Mouse (Mus musculus) adrenal gland (tissue): ENCODE results near the gene Ifi35.
"Not testable (repeated sequence)": the region's sequence is repeated elsewhere in the genome, so short reads cannot be mapped to it uniquely, and the experiment has no call there.

Experiments used
- intact Hi-C: fragments of 180-260 bp; cut with DNase I; formaldehyde crosslinking; loops from one replicate; pipeline ENCODE4 v1.15.1; 2025

Gene Ifi35

DNA sequence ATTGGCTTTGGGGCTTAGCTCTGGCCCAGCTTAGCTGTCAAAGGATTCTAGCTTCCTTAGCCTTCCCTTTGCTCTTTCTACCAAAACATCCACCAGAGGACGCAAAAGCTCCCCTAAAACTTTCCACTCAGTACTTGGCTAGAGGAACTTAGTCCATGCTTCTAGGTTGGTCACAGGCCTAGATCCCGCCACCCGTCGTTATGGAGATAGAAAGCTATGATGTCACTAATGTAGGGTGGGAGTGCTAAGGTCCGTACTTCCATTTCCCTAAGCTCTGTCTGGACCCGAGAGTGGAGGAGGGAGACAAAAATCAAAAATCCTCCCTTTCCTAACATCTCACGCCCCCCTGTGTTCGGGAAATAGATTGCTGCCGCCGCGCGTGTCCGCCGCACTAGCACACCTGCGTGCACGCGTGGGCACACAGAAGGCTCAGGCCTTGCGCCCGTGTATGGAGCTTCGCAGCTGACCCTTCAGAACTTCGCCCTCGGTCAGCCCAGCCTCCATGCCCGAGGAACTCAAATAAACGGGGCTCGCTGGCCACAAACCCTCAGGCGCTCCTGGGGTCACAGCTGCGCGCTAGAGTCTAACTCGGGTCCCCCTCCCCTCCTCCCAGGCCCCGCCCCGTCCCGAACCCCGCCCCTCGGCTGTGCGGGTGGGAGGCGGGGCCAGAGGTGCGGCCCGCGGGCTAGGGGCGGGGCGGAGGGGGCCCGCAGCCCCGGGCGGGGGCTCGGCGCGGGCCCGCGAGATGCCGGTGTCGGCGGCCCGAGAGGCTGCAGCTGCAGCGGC is 19.5 kb downstream of the Ifi35 start:
- intact Hi-C loops: loop anchor here (5.0 kb wide), 1 partner anchor 80 kb away; no protein-coding TSS in a partner anchor

DNA sequence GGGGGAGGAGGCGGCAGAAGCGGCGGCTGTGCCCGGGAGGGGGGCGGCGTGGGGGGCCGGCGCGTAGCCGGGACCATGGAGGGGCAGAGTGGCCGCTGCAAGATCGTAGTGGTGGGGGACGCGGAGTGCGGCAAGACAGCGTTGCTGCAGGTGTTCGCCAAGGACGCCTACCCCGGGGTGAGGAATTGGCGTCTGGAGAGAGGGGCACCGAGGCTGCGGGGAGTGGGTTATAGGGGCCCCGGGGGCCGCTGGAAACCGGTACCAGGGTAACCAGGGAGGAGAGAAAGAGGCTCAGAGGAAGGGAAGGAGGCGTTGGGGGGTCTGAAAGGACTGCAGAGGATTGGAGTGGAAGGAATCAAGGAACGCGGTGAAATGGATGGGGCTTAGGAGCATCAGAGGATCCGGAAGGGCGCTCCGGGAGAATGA is 20.1 kb downstream of the Ifi35 start:
- intact Hi-C loops: loop anchor here (5.0 kb wide), 1 partner anchor 79 kb away; no protein-coding TSS in a partner anchor

DNA sequence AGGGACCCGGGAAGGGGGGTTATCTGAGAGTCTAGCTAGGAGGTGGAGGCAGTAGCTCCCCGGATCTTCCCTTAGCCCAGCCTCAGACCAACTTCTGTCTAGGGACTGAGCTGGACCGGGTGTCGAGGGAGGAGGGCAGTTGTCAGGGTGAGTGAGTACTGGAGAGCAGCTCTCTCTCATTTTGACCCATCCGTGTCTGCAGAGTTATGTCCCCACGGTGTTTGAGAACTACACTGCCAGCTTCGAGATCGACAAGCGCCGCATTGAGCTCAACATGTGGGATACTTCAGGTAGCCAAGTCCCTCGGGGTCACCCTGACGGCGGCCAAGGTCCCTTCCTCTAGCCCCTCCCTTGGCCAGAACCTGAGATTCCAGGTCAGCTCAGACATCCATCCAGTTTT is 20.5 kb downstream of the Ifi35 start:
- intact Hi-C loops: loop anchor here (5.0 kb wide), 1 partner anchor 79 kb away; no protein-coding TSS in a partner anchor

DNA sequence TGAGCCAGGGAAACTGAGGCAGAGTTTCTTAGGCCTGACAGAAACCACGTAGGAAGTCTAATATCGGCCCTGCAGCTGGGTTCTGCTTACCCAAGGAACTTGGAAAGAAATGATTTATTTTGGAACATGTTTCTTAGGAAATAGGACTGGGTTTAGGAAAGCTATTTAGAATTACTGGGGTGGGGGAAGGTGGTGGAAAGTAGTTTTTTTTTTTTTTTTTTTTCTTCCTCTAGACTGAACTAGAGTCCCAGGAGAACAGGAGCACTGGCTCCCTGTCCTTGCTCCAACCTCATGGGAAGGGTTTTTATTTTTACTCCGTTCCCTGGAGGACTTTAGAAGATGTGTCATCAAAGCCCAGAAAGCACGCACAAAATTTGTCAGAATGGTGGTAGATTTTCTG is 20.9 kb downstream of the Ifi35 start:
- intact Hi-C loops: loop anchor here (5.0 kb wide), 1 partner anchor 78 kb away; no protein-coding TSS in a partner anchor

DNA sequence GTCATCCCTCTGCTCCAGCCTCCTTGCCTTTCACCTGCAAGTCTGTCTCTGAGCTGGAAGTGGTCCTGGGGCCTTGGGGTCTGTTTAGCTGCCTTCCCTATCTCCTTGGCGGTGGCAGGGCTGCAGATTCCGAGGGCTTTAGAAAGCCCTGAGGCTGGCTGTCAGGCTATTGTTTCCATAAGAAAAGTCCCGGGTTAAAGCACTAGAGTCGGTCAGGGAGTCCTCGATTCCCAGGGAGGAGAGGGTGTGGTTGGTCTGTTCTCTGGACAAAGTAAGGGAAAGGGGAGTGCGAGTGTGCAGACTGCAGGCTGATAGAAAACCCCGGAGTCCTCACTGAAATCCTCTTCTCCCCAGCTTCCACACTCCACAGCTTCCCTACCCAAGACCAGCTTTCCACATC is 22.0 kb downstream of the Ifi35 start:
- intact Hi-C loops: loop anchor here (5.0 kb wide), 1 partner anchor 47 kb away; no protein-coding TSS in a partner anchor

DNA sequence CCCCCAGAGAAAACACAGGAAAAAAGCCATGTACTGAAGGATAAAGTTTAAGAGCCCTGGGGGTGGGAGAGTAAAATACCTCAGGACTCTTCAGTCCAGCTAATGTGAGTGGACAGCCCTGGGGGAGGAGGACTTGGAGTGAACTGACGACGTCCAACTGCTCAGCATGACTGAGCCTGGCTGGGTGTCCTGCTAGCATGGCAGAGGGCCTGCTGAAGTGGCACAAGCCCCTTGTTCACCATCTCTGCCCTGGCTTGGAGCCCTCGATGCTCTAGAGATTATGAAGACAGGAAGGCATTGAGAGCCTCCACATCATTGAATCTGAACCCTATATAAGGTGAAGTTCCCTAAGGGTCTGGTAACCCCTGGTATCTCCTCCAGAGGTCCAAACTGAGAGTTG is 23.7 kb downstream of the Ifi35 start:
- intact Hi-C loops: loop anchor here (5.0 kb wide), 1 partner anchor 45 kb away; no protein-coding TSS in a partner anchor

DNA sequence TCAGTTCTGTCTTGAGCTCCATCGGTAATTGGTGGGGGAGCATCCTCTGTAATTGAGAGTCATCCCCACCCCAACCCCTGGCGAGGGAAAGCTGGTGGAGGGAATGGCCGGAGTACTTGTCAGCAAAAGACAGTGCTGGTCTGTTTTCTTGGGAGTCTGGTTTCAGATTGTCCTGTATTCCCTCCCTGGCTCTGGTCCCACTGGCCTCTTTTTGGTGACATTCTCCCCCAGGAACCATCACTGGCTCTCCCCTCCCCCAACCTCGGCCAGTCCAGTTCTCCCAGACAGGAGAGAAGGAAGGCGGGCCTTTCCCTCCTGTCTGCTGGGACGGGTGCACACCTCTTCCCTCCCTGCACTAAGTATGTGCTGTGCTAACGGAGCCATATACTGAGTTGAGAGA is 24.1 kb downstream of the Ifi35 start:
- intact Hi-C loops: loop anchor here (5.0 kb wide), 1 partner anchor 45 kb away; no protein-coding TSS in a partner anchor

DNA sequence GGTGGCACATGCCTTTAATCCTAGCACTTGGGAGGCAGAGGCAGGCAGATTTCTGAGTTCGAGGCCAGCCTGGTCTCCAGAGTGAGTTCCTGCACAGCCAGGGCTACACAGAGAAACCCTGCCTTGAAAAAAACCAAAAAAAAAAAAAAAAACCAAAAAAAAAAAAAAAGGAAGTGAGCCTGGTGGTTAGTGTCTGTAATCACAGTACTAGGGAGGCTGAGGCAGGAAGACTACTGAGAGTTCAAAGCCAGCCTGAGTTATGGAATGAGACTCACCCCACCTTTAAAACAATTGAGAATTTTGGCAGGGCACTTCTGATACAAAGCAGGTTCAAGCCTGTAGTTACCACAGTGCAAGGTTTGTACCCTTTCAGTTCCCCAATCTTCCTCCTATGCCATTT is 25.5 kb downstream of the Ifi35 start:
- intact Hi-C loops: loop anchor here (5.0 kb wide), 1 partner anchor 44 kb away; no protein-coding TSS in a partner anchor

DNA sequence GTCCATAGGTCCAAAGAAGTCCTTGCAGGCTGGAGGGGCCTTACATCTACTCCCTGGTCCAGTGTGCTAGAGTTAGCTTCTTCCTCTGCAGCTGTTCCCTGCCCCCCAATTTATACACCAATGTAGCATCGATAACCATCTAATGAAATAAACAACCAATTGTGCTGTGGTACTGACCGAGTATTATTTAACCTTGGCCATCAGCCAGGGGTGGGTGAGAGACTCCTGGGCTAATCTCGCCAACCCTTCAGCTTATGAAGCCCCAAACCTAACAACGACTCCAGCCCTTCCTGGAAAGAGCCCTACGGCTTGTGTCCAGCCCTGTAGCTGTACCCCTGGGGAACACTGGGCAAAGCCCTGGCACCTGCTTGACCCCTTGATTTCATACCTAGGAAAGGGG is 26.1 kb downstream of the Ifi35 start:
- intact Hi-C loops: loop anchor here (5.0 kb wide), 1 partner anchor 43 kb away; no protein-coding TSS in a partner anchor

DNA sequence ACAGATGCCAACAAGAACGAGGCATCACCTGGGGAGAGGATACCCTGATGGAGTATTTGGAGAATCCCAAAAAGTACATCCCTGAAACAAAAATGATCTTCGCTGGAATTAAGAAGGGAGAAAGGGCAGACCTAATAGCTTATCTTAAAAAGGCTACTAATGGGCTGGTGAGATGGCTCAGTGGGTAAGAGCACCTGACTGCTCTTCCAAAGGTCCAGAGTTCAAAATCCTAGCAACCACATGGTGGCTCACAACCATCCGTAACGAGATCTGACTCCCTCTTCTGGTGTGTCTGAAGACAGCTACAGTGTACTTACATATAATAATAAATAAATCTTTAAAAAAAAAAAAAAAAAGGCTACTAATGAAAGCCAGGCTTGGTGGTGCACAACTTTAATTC is 28.2 kb downstream of the Ifi35 start:
- intact Hi-C loops: not testable (repeated sequence)

DNA sequence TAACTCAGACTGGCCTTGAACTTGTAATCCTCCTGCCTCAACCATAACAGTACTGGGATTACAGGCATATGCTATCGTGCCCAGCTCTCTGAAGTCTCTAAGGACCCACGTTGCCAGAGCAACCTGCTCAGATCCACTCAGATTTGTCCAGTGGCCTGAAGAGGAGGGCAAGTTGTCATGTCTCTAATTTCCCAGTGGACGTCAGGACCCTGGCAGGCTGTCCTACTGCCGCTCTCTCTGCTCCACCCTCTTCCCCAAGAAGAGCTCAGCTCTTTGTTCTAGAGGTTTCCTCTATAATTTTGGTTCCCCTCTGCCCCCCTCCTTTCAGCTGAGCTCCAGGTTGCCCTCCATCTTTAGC is 29.0 kb downstream of the Ifi35 start:
- intact Hi-C loops: no loop called here

DNA sequence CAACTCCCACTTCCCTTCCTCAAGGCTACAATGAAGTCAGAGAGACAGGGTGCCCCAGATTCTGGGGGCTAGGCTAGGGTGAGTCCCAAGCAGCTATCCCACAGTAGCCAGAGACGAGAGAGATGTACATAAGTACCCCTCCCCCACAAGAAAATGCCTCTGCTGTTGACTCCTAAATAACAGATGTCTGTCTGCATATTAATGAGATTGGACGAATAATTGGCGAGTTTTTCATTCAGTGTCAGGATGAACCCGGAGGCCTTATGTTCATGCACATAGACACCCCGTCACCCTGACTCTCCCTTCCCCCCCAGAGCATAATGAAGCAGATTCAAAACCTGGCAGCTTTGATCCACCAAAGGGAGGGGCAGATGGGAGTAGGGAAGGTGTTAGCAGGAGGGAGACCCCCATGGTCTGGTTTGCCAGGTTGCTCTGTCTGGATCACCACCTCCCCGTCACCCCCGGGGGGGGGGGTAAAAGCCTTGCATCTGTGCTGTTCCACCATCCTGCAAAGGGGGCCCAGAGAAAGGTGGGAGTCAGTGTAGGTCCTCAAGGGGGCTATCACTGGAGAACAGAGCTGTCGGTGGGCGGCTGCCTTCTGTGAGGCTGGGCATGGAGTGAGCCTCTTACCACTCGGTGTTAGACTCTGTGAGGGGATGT is 29.5 kb downstream of the Ifi35 start:
- intact Hi-C loops: no loop called here

DNA sequence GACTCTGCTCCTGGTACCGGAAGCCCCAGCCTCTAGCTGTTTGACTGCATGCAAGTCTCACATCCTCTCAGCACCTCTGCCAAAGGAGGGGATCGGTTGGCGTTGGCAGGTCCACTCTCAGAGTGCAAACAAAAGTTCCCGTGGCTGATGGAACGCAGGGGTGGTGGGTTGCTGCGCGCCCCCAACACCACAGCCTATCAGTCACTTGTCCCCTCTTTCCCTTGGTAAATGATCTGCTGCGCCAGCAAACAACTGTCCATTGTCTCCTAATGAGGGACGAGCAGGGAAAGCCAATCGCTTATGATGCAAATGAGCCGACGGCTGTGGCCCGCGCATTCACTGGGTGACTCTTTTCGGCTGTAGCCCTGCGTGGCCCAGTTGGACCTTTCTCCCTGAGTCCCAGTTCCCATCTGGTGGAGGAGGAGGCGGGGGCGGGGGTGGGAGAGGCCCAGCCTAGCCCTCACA is 31.0 kb downstream of the Ifi35 start:
- intact Hi-C loops: no loop called here

DNA sequence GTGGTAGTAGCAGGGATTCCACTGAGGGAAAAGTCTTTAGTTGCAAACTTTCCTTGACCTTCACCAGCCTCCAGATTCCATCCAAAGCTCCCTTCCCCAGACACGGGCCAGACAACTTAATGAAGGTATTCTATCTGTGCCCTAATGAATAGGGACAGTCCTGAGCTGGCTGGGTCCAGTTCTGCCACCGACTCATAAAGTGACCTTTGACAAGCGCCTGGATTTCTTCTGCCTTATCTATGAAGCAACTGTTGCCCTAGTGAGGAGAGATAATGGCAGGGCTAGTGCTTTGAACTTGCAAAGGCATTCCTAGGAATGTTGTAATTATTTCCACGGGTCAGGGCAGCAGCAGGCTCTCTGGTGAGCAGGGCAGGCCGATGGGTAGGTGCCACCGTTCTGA is 32.7 kb downstream of the Ifi35 start:
- intact Hi-C loops: no loop called here

DNA sequence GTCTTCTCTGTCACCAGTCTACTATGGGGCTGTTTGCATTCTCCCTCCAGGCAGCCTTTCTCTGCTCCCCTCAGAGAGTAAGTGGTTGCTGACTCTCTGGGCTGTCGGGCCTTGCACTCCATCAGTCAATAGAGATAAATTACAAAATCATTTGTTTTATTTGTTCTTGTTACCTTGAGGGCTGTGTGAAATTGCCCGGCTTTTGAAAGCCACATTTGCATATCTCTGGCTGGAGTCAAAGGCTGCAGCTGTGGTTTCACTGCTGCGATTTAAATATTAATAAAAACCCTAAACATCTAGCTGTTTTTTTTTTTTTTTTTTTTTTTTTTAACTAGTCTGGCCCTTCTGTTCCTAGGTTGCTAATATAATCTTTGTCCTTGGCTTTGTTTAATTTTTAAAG is 35.6 kb downstream of the Ifi35 start:
- intact Hi-C loops: no loop called here

DNA sequence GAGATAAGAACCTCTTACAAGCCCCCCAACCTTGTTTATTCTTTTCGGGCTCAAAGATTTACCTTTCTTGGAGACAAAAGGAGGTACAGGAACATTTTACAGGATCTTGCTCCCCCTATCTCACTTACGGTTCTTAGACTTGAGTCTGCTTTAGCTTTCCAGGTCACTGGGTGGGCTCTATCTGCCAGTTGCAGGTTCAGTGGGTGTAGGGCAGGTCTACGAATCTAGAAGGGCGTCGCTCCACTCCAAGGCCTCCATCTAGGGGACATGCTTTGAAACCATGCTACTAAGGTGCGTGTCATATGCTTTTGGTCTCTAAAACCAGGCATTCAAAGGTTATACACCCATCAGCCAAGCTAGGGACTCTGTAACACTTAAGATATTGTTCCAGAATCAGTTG is 36.0 kb downstream of the Ifi35 start:
- intact Hi-C loops: no loop called here

DNA sequence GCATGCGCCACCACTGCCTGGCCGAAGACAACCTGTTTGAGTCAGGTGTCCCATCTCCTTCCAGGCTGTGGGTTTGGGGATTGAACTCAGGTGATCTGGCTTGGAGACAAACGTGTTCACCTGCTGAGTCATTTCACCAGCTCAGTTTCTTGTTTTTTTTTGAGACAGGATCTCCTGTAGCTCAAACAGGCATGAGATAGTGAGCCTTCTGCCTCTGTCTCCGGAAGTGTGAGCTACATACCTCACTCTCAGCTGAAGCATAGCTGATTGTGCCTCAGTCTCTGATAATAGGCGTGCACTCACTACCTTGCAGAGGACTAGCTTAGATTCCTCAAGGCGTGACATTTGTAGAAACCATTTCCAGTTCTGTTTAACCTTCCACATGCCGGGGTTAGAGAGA is 36.6 kb downstream of the Ifi35 start:
- intact Hi-C loops: no loop called here

DNA sequence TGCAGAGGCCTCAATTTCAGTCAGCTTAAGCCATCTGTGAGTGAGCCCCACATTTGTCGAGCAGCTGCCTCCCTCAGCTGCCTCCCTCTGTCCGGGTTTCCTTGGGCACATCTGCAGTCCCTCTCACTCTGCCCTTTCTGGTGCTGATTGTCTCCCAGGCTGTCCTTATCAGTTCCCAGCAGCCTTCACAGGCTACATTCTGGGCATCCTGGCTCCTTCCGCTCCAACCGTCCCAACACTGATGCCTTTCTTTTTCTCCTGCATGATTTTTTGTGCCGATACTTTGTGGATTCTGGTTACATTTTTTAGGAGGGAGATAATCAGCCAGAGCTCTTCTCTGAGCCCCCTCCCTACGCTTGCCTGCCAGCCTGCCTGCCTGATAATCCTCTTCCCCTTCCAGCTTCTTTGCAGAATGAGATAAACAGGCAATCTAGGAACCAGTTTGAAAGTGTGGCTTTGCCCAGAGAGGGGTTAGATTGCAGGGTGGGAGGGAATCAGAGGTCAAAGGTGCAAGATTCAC is 37.4 kb downstream of the Ifi35 start:
- intact Hi-C loops: no loop called here

DNA sequence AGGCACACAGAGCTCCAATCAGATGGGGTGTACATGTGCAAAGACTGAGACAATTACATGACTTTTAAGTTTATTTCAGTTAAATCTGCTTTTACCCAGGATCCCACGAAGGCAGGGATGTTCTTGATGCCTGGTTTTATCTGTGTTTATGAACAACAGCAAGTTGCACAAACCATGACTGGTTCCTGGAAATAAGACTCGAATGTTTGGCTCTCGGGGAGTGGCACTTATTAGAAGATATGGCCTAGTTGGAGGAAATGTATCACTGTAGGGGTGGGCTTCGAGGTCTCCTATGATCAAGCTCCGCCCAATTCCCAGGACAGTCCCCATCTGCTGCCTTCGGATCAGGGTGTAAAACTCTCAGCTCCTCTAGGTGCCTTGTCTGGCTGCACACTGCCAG is 37.9 kb downstream of the Ifi35 start:
- intact Hi-C loops: no loop called here

DNA sequence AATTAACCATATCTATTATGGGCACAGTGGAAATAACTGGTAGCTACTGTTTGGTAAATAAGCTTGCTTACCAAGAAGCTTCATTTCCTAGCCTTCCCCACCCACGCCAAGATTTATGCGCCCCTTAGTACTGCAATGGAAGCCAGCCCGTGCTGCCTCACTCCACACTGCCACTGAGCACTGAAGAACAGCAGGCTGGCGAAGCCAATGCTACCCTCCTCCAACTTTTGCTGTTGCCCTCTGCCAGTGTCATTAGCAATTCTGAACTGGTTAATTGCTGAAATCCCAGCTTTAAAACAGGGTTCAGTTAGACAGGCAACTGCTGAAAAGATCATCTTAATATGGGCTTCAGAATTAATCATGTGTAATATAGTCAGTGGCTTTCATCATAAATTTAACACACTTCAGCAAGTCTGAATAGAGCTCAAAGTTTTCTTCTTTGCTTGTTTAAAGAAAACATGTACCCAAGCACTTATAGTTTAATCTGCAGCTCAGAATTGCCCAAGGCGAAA is 58.1 kb downstream of the Ifi35 start:
- intact Hi-C loops: no loop called here

DNA sequence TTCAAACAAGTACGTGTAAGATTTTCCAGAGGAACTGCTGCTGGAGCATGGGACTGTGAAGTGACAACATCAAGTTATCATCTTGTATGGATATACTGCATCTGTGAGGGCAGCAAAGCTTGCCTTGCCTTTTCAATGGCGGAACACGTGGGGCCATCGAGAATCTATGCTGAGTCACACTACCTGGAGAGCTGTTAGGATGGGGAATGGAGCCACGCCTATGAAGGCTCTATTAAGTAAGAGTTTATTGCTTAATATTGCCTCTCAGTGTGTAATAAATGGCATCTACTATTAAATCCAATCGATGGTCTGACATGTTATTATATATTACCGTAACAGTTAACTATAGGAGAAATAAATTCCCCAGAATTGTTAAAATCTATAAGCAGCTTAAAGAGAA is 58.9 kb downstream of the Ifi35 start:
- intact Hi-C loops: no loop called here
